Mouse (Mus musculus) heart, embryonic 10.5 days (tissue): Measurements from ENCODE around the gene Tap1. TPM values are rescaled to one million over a fixed set of nuclear protein-coding genes. Genes with fewer than 3 reads are reported as not detected.
"Not testable (repeated sequence)": the region's sequence is repeated elsewhere in the genome, so short reads cannot be mapped to it uniquely, and the experiment has no call there.

ENCODE experiments used
- DNase-seq: peaks from one replicate; pipeline ENCODE4 v3.0.0-alpha.2; 2017; ENCODE audit warnings: low spot score
- H3K27ac ChIP-seq: fragments of 300-500 bp; sonication (generic); 2 replicates; pipeline ENCODE4 v1.5.1; 2016; ENCODE audit warnings: mild to moderate bottlenecking
- H3K27me3 ChIP-seq: fragments of 300-500 bp; sonication (generic); 2 replicates; pipeline ENCODE4 v1.6.1; 2016; ENCODE audit warnings: mild to moderate bottlenecking; ENCODE audit not compliant: poor library complexity, insufficient read depth, severe bottlenecking
- H3K36me3 ChIP-seq: fragments of 300-500 bp; sonication (generic); 2 replicates; pipeline ENCODE4 v1.6.1; 2016; ENCODE audit warnings: mild to moderate bottlenecking, moderate library complexity
- H3K4me1 ChIP-seq: fragments of 300-500 bp; sonication (generic); 2 replicates; pipeline ENCODE4 v1.6.1; 2016; ENCODE audit warnings: mild to moderate bottlenecking
- H3K4me3 ChIP-seq: fragments of 300-500 bp; sonication (generic); 2 replicates; pipeline ENCODE4 v1.5.1; 2016; ENCODE audit warnings: mild to moderate bottlenecking, moderate library complexity
- H3K9me3 ChIP-seq: fragments of 300-500 bp; sonication (generic); 2 replicates; pipeline ENCODE4 v1.6.1; 2016; ENCODE audit warnings: mild to moderate bottlenecking, moderate library complexity
- WGBS: fragments of 180-500 bp; shearing (Covaris S2); methylation state at CpG from one replicate; pipeline ENCODE4 v1.1.7; 2016; 5-methylcytosine and 5-hydroxymethylcytosine counted together
- polyA plus RNA-seq: library from polyadenylated mRNA; unstranded; fragments of >200 nt; fragmentation: Nextera tagmentation; extraction: Ambion mirVana; gene quantifications from 2 replicates; pipeline ENCODE4 v1.2.1, GENCODE M21; 2016

The Tap1 gene
- 0.84 and 1.2 TPM in 2 replicates for polyA plus RNA-seq

DNA sequence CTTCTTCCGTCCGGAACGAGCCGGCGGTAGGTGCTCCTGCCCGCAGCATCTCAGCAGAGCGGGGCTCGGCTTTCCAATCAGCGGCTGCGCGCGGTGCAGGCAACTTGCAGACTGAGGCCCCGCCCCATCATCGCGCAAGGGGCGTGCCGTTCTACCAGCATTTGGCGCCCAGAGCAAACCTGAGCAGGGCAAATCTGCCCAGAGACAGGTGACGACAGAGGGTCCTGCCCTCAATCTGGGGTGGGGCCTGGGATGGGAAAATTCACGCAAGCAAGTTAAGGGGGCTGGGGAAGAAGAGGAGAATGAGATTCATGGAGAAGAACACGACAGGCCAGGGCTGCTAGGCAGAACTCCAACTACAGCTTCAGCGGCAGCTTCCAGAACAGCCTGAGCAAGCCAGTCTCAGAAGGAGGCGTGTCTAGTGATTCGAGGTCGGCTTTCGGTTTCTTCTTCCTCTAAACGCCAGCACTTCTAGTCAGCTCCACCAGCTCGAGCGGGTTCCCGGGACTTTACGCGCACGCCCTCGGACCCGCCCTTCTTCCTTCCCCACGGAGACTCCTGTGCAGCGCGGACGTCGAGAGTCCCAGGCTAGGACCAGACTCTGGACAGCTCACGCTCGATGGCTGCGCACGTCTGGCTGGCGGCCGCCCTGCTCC, at the start of gene Tap1, which contains the start of gene Psmb9:
TSS of gene Tap1 (plus strand) at position 293 of the 656 bp plus-strand sequence.
TSS of gene Psmb9 (minus strand) at position 504 of the 656 bp plus-strand sequence.
- Histone ChIP-seq H3K4me3 (peak within 1 kb of the TSS; percentile 68), H3K27ac (peak within 1 kb of the TSS; percentile 56; the same call in 1 of the 2 replicates), H3K36me3 (no peaks in the 10 kb centered on the region), H3K4me1 (peaks cover 17% of the 10 kb centered on the region), H3K27me3 (peaks cover 98% of the 10 kb centered on the region), H3K9me3 (no peaks in the 10 kb centered on the region)
- peak; percentile 94 for DNase-seq
- WGBS = under 1% methylated on average over 46 of the region's 46 CpGs

DNA sequence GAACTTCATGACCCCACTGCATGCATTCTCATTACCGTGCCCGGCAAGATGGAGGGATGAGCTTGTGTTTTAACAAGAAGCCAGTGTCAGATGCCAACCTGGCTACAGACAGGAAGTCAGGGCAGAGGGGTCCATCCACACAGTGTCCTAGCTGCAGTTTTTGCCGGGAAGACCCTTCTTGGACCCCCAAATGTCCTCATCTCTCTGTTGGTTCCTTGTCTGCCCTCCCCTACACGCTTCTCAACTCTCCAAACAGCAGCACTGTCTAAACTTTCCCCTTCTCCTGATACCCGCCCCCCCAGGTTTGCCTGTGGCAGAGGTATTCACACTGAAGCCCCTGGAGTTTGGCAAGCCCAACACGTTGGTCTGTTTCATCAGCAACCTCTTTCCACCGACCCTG, 49.8 kb upstream of the Tap1 start:
- peaks cover 21% of the 10 kb centered on the region for H3K4me1 ChIP-seq
- DNase-seq = no peak
- H3K36me3 ChIP-seq = no peaks in the 10 kb centered on the region
- no peak overlapping the region for H3K4me3 ChIP-seq
- H3K27me3 ChIP-seq = peaks cover 66% of the 10 kb centered on the region
- no peaks in the 10 kb centered on the region for H3K9me3 ChIP-seq
- H3K27ac ChIP-seq = no peak overlapping the region
- WGBS = 69% methylated on average over 7 of the region's 7 CpGs

DNA sequence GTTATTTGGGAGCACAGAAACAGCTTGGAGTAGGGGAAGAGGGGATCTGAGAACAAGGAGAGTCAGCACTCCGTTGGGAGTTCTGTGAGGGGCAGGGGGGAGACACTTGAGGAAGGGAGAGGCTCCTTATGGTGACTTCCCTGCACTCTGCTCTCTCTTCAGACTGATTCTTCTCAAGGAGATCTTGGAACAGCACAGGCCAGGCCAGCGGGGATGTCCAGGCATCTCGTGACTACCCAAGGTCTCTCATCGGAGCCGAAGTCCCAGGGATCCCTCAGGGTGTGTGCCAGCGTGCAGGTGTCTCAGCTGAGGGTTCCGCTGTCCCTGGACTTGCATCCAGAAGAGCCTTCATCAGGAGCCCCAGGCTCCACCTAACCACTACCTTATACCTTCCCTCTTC, 48.7 kb upstream of the Tap1 start:
- Histone ChIP-seq H3K27ac (no peak overlapping the region), H3K36me3 (no peaks in the 10 kb centered on the region), H3K4me1 (peaks cover 27% of the 10 kb centered on the region), H3K4me3 (no peak overlapping the region), H3K27me3 (peaks cover 73% of the 10 kb centered on the region), H3K9me3 (no peaks in the 10 kb centered on the region)
- no peak for DNase-seq
- WGBS = 73% methylated on average over 7 of the region's 7 CpGs

DNA sequence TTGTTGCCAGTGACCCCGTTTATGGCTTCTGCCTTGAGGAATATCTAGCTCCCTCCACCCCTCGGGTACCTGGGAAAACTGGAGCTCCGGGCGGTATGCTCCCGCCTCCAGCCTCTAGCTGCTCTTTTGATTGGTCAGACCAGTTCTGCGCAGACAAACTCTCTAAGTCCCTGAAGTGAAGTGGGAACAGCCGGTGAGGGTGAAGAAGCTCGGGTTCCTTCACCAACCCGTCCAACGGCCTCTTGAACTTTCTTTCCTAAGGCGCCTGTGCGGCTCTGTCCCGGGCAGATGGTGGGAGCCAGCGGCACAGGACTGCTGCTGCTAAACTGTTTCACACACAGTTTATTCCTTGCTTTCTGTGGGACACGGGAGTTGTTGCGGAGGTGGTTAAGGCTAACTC, 47.9 kb upstream of the Tap1 start:
- peak; percentile 79 for DNase-seq
- no peaks in the 10 kb centered on the region for H3K9me3 ChIP-seq
- H3K4me1 ChIP-seq = peaks cover 27% of the 10 kb centered on the region
- peaks cover 73% of the 10 kb centered on the region for H3K27me3 ChIP-seq
- peak overlapping the region; percentile 58 for H3K4me3 ChIP-seq
- 2% methylated on average over 16 of the region's 16 CpGs for WGBS
- no peaks in the 10 kb centered on the region for H3K36me3 ChIP-seq
- H3K27ac ChIP-seq = no peak overlapping the region

DNA sequence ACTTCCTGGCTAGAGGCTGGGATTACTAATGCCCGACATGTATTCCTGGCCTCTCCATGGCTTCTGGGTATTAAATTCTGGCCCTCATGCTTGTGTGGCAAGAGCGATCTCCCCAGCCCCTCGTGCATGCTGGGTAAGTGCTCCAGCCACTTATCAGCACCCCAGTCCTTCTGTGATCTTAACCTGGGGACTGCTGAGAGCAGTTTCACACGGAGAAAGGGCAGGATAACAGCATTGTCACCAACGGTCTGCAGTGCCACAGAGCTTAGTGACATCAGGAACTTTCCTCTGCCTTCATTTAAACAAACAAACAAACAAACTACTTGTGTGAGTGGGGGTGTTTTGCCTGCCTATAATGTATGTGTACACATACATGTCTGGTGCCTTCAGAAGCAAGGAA, 47.1 kb upstream of the Tap1 start:
- Histone ChIP-seq H3K9me3 (no peaks in the 10 kb centered on the region), H3K36me3 (no peaks in the 10 kb centered on the region), H3K27ac (no peak overlapping the region), H3K4me3 (peak overlapping the region; percentile 58), H3K4me1 (peaks cover 27% of the 10 kb centered on the region), H3K27me3 (peaks cover 76% of the 10 kb centered on the region)
- DNase-seq = no peak
- 2% methylated on average over 5 of the region's 5 CpGs for WGBS

DNA sequence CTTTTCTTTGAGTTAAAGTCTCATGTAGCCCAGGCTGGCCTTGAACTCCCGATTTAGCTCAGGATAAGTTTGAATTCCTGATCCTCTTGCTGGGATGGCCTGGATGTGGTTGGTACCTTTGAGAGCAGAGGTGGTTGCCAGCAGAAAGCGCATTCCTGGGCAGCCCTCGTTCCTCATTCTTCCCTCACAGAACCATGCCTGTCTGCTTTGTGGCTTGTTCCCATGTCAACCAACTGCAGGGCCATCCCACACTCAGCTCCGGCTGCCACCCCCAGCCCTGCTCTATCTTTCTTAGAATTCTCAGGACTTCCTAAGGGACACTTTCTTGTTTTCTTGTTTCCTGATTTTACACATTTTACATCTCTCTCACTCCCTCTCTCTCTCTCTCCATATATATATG, 45.9 kb upstream of the Tap1 start:
- H3K4me3 ChIP-seq = no peak overlapping the region
- H3K27me3 ChIP-seq = peaks cover 68% of the 10 kb centered on the region
- no peaks in the 10 kb centered on the region for H3K36me3 ChIP-seq
- DNase-seq = no peak
- 55% methylated on average over 4 of the region's 4 CpGs for WGBS
- no peak overlapping the region for H3K27ac ChIP-seq
- no peaks in the 10 kb centered on the region for H3K9me3 ChIP-seq
- H3K4me1 ChIP-seq = peaks cover 21% of the 10 kb centered on the region

DNA sequence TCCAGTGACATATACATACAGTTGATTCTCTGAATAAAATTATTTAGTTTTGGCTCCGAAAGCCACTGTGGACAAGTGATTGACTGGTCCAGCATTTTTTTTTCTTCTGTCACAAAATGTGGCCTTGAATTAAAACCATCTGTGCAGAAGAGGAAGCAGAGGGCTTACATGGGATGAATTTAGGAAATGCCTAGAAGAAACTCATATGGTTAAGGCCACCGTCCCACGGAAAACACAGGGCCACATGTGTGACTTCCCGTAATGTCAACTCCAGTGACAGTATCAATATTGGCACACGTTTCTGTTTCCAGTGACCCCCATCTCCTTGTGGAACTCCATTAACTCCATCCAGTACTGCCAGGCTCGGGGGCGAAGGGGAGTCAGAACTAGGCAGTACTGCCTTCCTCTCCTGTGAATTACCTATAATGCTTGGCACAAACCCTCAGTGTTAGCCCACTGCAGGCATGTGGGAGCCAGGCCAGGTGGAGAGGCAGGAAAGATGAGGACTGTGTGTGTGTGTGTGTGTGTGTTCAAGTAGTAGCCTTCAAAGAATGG, 44.8 kb upstream of the Tap1 start:
- H3K4me1 ChIP-seq = peaks cover 21% of the 10 kb centered on the region
- H3K9me3 ChIP-seq = no peaks in the 10 kb centered on the region
- H3K27me3 ChIP-seq = peaks cover 58% of the 10 kb centered on the region
- WGBS = 77% methylated on average over 7 of the region's 7 CpGs
- no peak for DNase-seq
- H3K36me3 ChIP-seq = no peaks in the 10 kb centered on the region
- H3K27ac ChIP-seq = no peak overlapping the region
- no peak overlapping the region for H3K4me3 ChIP-seq

DNA sequence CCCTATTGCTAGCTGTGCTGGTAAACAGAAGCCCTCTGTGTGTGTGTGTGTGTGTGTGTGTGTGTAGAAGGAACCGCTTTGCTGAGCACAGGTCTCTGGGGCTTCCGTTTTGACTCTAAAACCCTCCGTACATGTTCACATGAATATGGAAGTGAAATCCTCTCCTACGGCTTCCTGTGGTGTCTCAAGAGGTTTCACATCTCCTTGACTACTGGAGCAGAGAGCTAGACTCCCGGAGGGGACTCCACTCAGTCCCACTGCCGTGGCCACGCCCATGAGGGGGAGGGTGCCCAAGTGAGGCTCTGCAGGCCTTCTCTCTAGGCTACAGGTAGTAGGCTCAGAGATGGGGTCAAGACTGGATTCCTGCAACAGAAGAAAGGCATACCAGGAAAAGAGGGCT, 44.3 kb upstream of the Tap1 start, which contains the start of gene H2-DMb2:
TSS of gene H2-DMb2 (plus strand) at position 275 of the 400 bp plus-strand sequence.
- H3K27ac ChIP-seq = no peak within 1 kb of the TSS
- WGBS = 41% methylated on average over 7 of the region's 7 CpGs
- H3K4me1 ChIP-seq = peaks cover 21% of the 10 kb centered on the region
- H3K36me3 ChIP-seq = no peaks in the 10 kb centered on the region
- peaks cover 53% of the 10 kb centered on the region for H3K27me3 ChIP-seq
- no peak for DNase-seq
- H3K4me3 ChIP-seq = no peak within 1 kb of the TSS
- no peaks in the 10 kb centered on the region for H3K9me3 ChIP-seq

DNA sequence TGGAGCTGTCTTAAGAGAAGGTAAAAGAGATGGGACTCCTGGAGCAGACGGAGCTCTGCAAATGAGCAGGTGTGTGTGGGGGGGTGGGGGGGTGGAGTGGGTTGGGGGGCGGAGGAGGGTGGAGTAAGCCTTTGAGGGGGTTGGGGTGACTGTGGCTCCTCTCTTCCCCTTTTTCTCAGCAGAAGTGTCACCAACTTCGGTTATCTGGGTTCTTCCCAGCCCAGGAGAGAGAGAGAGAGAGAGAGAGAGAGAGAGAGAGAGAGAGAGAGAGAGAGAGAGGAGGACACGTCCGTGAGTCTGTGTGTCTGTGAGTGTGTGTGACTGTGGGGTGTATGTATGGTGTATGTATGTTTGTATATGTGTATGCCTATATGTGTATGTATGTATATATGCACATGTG, 43.9 kb upstream of the Tap1 start:
- Histone ChIP-seq H3K4me1 (peaks cover 21% of the 10 kb centered on the region), H3K9me3 (no peaks in the 10 kb centered on the region), H3K36me3 (no peaks in the 10 kb centered on the region), H3K27me3 (peaks cover 48% of the 10 kb centered on the region), H3K27ac (no peak overlapping the region), H3K4me3 (no peak overlapping the region)
- DNase-seq = no peak
- WGBS = 71% methylated on average over 5 of the region's 5 CpGs

DNA sequence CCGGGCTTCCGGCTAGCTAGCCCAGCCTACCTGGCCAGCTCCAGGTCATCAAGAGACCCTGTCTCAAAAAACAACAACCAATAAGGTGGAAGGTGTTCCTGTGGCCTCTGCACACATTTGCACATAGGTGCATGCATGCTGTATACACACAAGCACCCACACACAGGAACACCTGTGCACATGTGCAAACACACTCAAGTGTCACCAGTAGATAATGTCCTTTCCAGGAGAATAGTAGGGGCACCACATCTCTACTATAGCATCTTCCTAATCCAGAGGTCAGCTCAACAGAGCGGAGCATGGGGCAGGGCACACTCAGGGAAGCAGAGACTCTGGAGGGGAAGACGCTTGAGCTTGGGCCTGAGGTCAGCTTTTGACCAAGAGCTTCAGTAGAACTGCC, 43.1 kb upstream of the Tap1 start:
- Histone ChIP-seq H3K27me3 (peaks cover 41% of the 10 kb centered on the region), H3K4me1 (peaks cover 18% of the 10 kb centered on the region)
- H3K36me3 ChIP-seq, H3K9me3 ChIP-seq, H3K27ac ChIP-seq, H3K4me3 ChIP-seq, DNase-seq: not testable (repeated sequence)
- WGBS = 90% methylated on average over 4 of the region's 4 CpGs

DNA sequence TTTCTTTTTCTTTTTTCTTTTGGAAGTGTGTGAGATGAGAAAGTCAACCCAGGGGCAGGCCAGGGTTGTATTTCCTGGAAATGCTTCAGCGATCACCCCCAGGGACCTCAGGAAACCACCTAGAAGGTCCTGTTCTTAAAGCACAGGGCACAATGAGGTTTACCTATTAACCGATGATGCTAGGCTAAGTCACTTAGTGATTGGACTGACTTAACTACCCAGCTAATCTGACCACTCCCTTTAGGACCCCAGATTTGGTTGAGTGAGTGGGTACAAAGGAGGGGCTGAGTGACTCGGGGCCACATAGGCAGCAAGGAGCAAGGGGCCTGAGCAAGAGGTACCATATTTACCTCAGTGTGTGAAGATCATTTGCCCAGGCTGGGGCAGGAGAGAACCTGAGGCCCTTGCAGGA, 42.4 kb upstream of the Tap1 start:
- 70% methylated on average over 3 of the region's 3 CpGs for WGBS
- H3K4me3 ChIP-seq = no peak overlapping the region
- DNase-seq = no peak
- peaks cover 35% of the 10 kb centered on the region for H3K27me3 ChIP-seq
- no peaks in the 10 kb centered on the region for H3K9me3 ChIP-seq
- H3K27ac ChIP-seq = no peak overlapping the region
- H3K36me3 ChIP-seq = no peaks in the 10 kb centered on the region
- H3K4me1 ChIP-seq = peaks cover 11% of the 10 kb centered on the region

DNA sequence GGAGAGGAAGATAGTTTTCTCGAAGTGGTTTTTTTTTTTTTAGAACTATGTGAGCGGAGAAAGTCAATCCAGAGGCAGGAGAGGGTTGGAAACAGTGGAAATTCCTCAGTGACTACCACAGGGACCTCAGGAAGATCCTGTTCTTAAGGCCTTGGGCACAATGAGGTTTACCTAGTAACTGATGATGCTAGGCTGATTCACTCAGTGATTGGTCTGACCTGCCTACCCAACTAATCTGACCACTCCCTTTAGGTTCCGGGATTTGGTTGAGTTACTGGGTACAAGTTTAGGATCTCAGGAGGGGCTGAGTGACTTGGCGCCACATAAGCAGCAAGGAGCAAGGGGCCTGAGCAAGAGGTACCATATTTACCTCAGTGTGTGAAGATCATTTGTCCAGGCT, 34.4 kb upstream of the Tap1 start, which contains the start of gene H2-DMb1:
TSS of gene H2-DMb1 (plus strand) at position 150 of the 400 bp plus-strand sequence.
- Histone ChIP-seq H3K4me1 (no peaks in the 10 kb centered on the region), H3K4me3 (no peak within 1 kb of the TSS), H3K27me3 (peaks cover 14% of the 10 kb centered on the region; the same call in 1 of the 2 replicates), H3K36me3 (no peaks in the 10 kb centered on the region), H3K9me3 (no peaks in the 10 kb centered on the region), H3K27ac (no peak within 1 kb of the TSS)
- DNase-seq = no peak
- WGBS = 60% methylated on average over 4 of the region's 4 CpGs

DNA sequence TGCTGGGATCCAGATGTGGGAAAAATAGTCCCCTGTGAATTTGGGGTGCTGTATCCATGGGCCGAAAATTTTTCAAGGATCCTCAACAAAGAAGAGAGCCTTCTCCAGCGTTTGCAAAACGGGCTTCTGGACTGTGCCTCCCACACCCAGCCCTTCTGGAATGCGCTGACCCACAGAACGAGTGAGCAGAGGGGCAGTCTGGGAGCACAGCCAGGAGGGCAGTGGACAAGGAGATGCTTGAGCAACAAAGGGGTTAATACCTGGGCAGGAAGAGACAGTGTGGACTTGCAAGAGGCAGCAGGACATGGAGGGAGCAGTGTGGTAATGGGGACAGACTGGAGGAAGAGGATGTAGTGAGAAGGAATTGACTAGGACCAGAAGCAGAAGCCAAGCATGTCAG, 31.8 kb upstream of the Tap1 start:
- Histone ChIP-seq H3K4me1 (no peaks in the 10 kb centered on the region), H3K36me3 (no peaks in the 10 kb centered on the region), H3K27me3 (peaks cover 10% of the 10 kb centered on the region; the same call in 1 of the 2 replicates), H3K4me3 (no peak overlapping the region), H3K9me3 (no peaks in the 10 kb centered on the region), H3K27ac (no peak overlapping the region)
- DNase-seq = no peak
- 49% methylated on average over 5 of the region's 5 CpGs for WGBS
